In the genomic region with DNA sequence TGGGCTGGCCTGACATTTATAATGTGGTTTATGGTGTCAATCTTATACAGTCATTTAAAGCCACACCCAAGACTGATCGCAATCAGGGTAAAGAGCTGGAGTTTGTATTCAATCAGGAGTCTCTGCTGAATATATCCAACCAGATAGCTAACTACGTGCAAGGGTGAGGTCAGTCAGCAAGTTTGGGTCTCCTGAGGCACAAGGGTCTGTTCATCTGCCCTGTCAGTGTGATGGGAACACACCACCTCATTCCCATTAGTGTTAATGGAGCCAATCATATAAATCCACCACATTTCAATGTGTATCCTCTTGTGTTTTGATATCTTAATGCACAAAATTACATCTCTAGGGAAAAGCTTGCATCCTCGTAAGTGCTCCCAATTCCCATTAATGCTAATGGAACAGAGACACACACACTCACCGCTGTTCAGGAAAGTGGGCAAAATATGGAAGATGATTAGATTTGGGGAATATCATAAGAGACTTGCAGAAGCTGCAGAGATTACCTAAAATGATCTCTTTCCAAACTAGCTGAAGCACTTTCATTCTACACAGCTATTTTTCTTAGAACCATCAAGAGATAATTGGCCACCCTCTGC, we compare ENCODE assay signal across 24 mouse cellular contexts.
DNase-seq lines count a peak whose midpoint lies in the region; ATAC-seq lines count a peak whose summit lies in the region.
"Had no signal": no experiment of that assay in that cellular context is flagged by ENCODE, and none has a peak within 500 bp of the region (broad histone marks: within the 10 kb centered on the region; RNA-seq: fewer than 3 reads in every experiment).

No protein-coding gene starts in this region.

- peak; percentile 63 for ATAC-seq in embryonic facial prominence, embryonic 14.5 days (ENCODE audit: low read depth)
- no peak for ATAC-seq in midbrain, embryonic 11.5 days (ENCODE audit: low FRiP score)
- no peak for ATAC-seq in midbrain, embryonic 16.5 days
- ATAC-seq: activated CD4-positive, CD25-positive, alpha-beta regulatory T cell, adult 4 months; forebrain, embryonic 13.5 days; forebrain, embryonic 16.5 days had no signal

- no peaks in the 10 kb centered on the region for H3K36me3 ChIP-seq in embryonic facial prominence, embryonic 14.5 days (ENCODE audit: control insufficient read depth, insufficient read depth, low read length)
- no peaks in the 10 kb centered on the region for H3K36me3 ChIP-seq in embryonic facial prominence, embryonic 10.5 days (replicated peaks)
- no peaks in the 10 kb centered on the region for H3K36me3 ChIP-seq in midbrain, embryonic 11.5 days (ENCODE audit: control insufficient read depth, insufficient read depth, low read length)
- no peaks in the 10 kb centered on the region for H3K36me3 ChIP-seq in midbrain, embryonic 16.5 days (ENCODE audit: control insufficient read depth, insufficient read depth, low read length)
- H3K36me3 ChIP-seq: embryonic facial prominence, embryonic 12.5 days; heart, embryonic 10.5 days; heart, embryonic 13.5 days; hindbrain, embryonic 13.5 days had no signal

- no peak overlapping the region for H3K4me3 ChIP-seq in embryonic facial prominence, embryonic 14.5 days (ENCODE audit: low read depth, low read length)
- H3K4me3 ChIP-seq in embryonic facial prominence, embryonic 10.5 days = no peak overlapping the region
- H3K4me3 ChIP-seq in midbrain, embryonic 11.5 days (ENCODE audit: low read depth, low read length) = no peak overlapping the region
- no peak overlapping the region for H3K4me3 ChIP-seq in midbrain, embryonic 16.5 days (ENCODE audit: low read depth, low read length)
- H3K4me3 ChIP-seq: embryonic facial prominence, embryonic 12.5 days; erythroblast, embryonic 14.5 days; forebrain, embryonic 13.5 days; heart, adult 2 months; heart, embryonic 10.5 days; heart, embryonic 13.5 days; hindbrain, embryonic 13.5 days had no signal

- H3K4me1 ChIP-seq in embryonic facial prominence, embryonic 14.5 days (ENCODE audit: control insufficient read depth, insufficient read depth, low read length) = no peaks in the 10 kb centered on the region
- 0 out of 2 replicates have a peak, but pooled peaks cover 3% of the 10 kb centered on the region for H3K4me1 ChIP-seq in embryonic facial prominence, embryonic 10.5 days
- no peaks in the 10 kb centered on the region for H3K4me1 ChIP-seq in midbrain, embryonic 11.5 days (ENCODE audit: control insufficient read depth, insufficient read depth, low read length)
- 0 out of 2 replicates have a peak, but pooled peaks cover 2% of the 10 kb centered on the region for H3K4me1 ChIP-seq in midbrain, embryonic 16.5 days (ENCODE audit: control insufficient read depth, insufficient read depth, low read length)
- H3K4me1 ChIP-seq: embryonic facial prominence, embryonic 12.5 days; forebrain, embryonic 13.5 days; heart, embryonic 10.5 days; heart, embryonic 13.5 days had no signal

- no peak overlapping the region for H3K9ac ChIP-seq in embryonic facial prominence, embryonic 14.5 days (ENCODE audit: low read depth, low read length)
- H3K9ac ChIP-seq in midbrain, embryonic 11.5 days (ENCODE audit: low read length) = no peak overlapping the region
- no peak overlapping the region for H3K9ac ChIP-seq in midbrain, embryonic 16.5 days (ENCODE audit: low read depth, low read length)
- H3K9ac ChIP-seq: embryonic facial prominence, embryonic 12.5 days; forebrain, embryonic 13.5 days; heart, embryonic 13.5 days; hindbrain, embryonic 13.5 days had no signal

- no peaks in the 10 kb centered on the region for H3K9me3 ChIP-seq in embryonic facial prominence, embryonic 14.5 days (ENCODE audit: control insufficient read depth, low read length)
- H3K9me3 ChIP-seq in embryonic facial prominence, embryonic 10.5 days = no peaks in the 10 kb centered on the region
- H3K9me3 ChIP-seq in midbrain, embryonic 11.5 days (ENCODE audit: control insufficient read depth, low read length) = no peaks in the 10 kb centered on the region
- H3K9me3 ChIP-seq in midbrain, embryonic 16.5 days (replicated peaks; ENCODE audit: control insufficient read depth, low read length, poor library complexity, severe bottlenecking) = no peaks in the 10 kb centered on the region
- H3K9me3 ChIP-seq: embryonic facial prominence, embryonic 12.5 days; forebrain, embryonic 13.5 days; heart, embryonic 10.5 days; heart, embryonic 13.5 days; hindbrain, embryonic 13.5 days had no signal

- no peak overlapping the region for H3K27ac ChIP-seq in embryonic facial prominence, embryonic 14.5 days (replicated peaks; ENCODE audit: low read depth, low read length)
- H3K27ac ChIP-seq in embryonic facial prominence, embryonic 10.5 days (replicated peaks) = no peak overlapping the region
- H3K27ac ChIP-seq in midbrain, embryonic 11.5 days (ENCODE audit: low read depth, low read length) = no peak overlapping the region
- H3K27ac ChIP-seq in midbrain, embryonic 16.5 days (ENCODE audit: low read length) = no peak overlapping the region
- H3K27ac ChIP-seq: embryonic facial prominence, embryonic 12.5 days; forebrain, embryonic 13.5 days; heart, adult 2 months; heart, embryonic 10.5 days; heart, embryonic 13.5 days; hindbrain, embryonic 13.5 days had no signal

- no peak for DNase-seq in embryonic facial prominence, embryonic 14.5 days (ENCODE audit: low spot score)
- no peak for DNase-seq in embryonic facial prominence, embryonic 10.5 days (ENCODE audit: low spot score)
- peak; percentile 82 for DNase-seq in midbrain, embryonic 11.5 days (ENCODE audit: low spot score, missing footprints)
- peak; percentile 12 for DNase-seq in retina, embryonic 14.5 days (ENCODE audit: low spot score)
- DNase-seq in retina, postnatal 1 day = no peak
- DNase-seq: adrenal gland, adult 8-10 months; adrenal gland, postnatal 25 days; cerebellum, adult 18-20 months; cerebellum, adult 9-10 months; cerebellum, postnatal 14 days; gastrocnemius, postnatal 10 days; gastrocnemius, postnatal 36 days; heart, adult 2 months; heart, postnatal 14 days; heart, postnatal 4 days had no signal

- H3K4me2 ChIP-seq in embryonic facial prominence, embryonic 14.5 days (ENCODE audit: low read depth, low read length) = no peak overlapping the region
- no peak overlapping the region for H3K4me2 ChIP-seq in midbrain, embryonic 11.5 days
- no peak overlapping the region for H3K4me2 ChIP-seq in midbrain, embryonic 16.5 days (ENCODE audit: low read length)
- H3K4me2 ChIP-seq: embryonic facial prominence, embryonic 12.5 days; forebrain, embryonic 13.5 days; heart, embryonic 13.5 days; hindbrain, embryonic 13.5 days had no signal

- H3K27me3 ChIP-seq in embryonic facial prominence, embryonic 14.5 days (replicated peaks; ENCODE audit: control insufficient read depth, insufficient read depth, low read length) = no peaks in the 10 kb centered on the region
- no peaks in the 10 kb centered on the region for H3K27me3 ChIP-seq in embryonic facial prominence, embryonic 10.5 days (replicated peaks; ENCODE audit: low read depth, poor library complexity, severe bottlenecking)
- no peaks in the 10 kb centered on the region for H3K27me3 ChIP-seq in midbrain, embryonic 11.5 days (ENCODE audit: control insufficient read depth, insufficient read depth, low read length)
- H3K27me3 ChIP-seq in midbrain, embryonic 16.5 days (ENCODE audit: control insufficient read depth, insufficient read depth, low read depth, low read length) = no peaks in the 10 kb centered on the region
- H3K27me3 ChIP-seq: embryonic facial prominence, embryonic 12.5 days; forebrain, embryonic 13.5 days; heart, embryonic 13.5 days; hindbrain, embryonic 13.5 days had no signal

- 80% methylated on average over 4 of the region's 4 CpGs for WGBS in embryonic facial prominence, embryonic 14.5 days
- WGBS in embryonic facial prominence, embryonic 10.5 days = 82% methylated on average over 4 of the region's 4 CpGs
- WGBS in midbrain, embryonic 11.5 days = 89% methylated on average over 4 of the region's 4 CpGs
- whole genome bisulfite sequencing in midbrain, embryonic 16.5 days = 80% methylated on average over 4 of the region's 4 CpGs

Comparison
In these comparisons a context has a peak if more than half of its experiments do, and no peak if none do; other contexts are left out.
1. DNase-seq: peak in midbrain, embryonic 11.5 days (single experiment) and retina, embryonic 14.5 days (single experiment); none in embryonic facial prominence, embryonic 14.5 days (single experiment), embryonic facial prominence, embryonic 10.5 days (single experiment) and retina, postnatal 1 day (single experiment).